In genomic region chrX:151828971-151829370, GRCm38 (mm10) we compare ENCODE assay signal across 27 mouse cellular contexts.
"Had no signal": no experiment of that assay in that cellular context is flagged by ENCODE, and none has a peak within 500 bp of the region (broad histone marks: within the 10 kb centered on the region; RNA-seq: fewer than 3 reads in every experiment).

No protein-coding gene starts in this region.

- H3K4me3 ChIP-seq: embryonic facial prominence, embryonic 10.5 days; embryonic facial prominence, embryonic 12.5 days; embryonic facial prominence, embryonic 13.5 days; embryonic facial prominence, embryonic 15.5 days; erythroblast, embryonic 14.5 days; forebrain, embryonic 10.5 days; forebrain, embryonic 12.5 days; forebrain, embryonic 13.5 days; forebrain, embryonic 15.5 days; gastrocnemius, adult 2 months; heart, adult 2 months; heart, embryonic 10.5 days had no signal

- H3K36me3 ChIP-seq: embryonic facial prominence, embryonic 12.5 days; embryonic facial prominence, embryonic 15.5 days; forebrain, embryonic 15.5 days had no signal

- DNase-seq: cerebellum, adult 9-10 months; cerebellum, adult 9-11 months; cerebellum, postnatal 10 days; cerebellum, postnatal 14 days; cerebellum, postnatal 25 days; cerebellum, postnatal 36 days; embryo, embryonic 11 days; forebrain, postnatal 0 days; gastrocnemius, adult 2 months; gastrocnemius, postnatal 10 days; gastrocnemius, postnatal 14 days; gastrocnemius, postnatal 25 days; gastrocnemius, postnatal 36 days; heart, adult 18-20 months; heart, adult 2 months had no signal

- H3K4me1 ChIP-seq: embryonic facial prominence, embryonic 10.5 days; embryonic facial prominence, embryonic 12.5 days; embryonic facial prominence, embryonic 13.5 days; embryonic facial prominence, embryonic 15.5 days; forebrain, embryonic 10.5 days; forebrain, embryonic 12.5 days; forebrain, embryonic 13.5 days; forebrain, embryonic 15.5 days; heart, embryonic 10.5 days had no signal

- H3K9me3 ChIP-seq: embryonic facial prominence, embryonic 10.5 days; embryonic facial prominence, embryonic 12.5 days; embryonic facial prominence, embryonic 13.5 days; embryonic facial prominence, embryonic 15.5 days; forebrain, embryonic 10.5 days; forebrain, embryonic 12.5 days; forebrain, embryonic 13.5 days; forebrain, embryonic 15.5 days; heart, embryonic 10.5 days had no signal

- H3K9ac ChIP-seq: embryonic facial prominence, embryonic 12.5 days; embryonic facial prominence, embryonic 13.5 days; embryonic facial prominence, embryonic 15.5 days; forebrain, embryonic 12.5 days; forebrain, embryonic 13.5 days; forebrain, embryonic 15.5 days; forebrain, postnatal 0 days had no signal

- H3K27ac ChIP-seq: embryonic facial prominence, embryonic 10.5 days; embryonic facial prominence, embryonic 12.5 days; embryonic facial prominence, embryonic 13.5 days; embryonic facial prominence, embryonic 15.5 days; forebrain, embryonic 10.5 days; forebrain, embryonic 12.5 days; forebrain, embryonic 13.5 days; forebrain, embryonic 15.5 days; gastrocnemius, adult 2 months; heart, adult 2 months; heart, embryonic 10.5 days had no signal

- H3K27me3 ChIP-seq: embryonic facial prominence, embryonic 12.5 days; embryonic facial prominence, embryonic 15.5 days; forebrain, embryonic 13.5 days; forebrain, embryonic 15.5 days had no signal

- ATAC-seq: forebrain, embryonic 13.5 days; forebrain, embryonic 14.5 days; forebrain, embryonic 15.5 days; forebrain, embryonic 16.5 days; forebrain, postnatal 0 days had no signal
